Mouse (Mus musculus) lung, adult 18-20 months (tissue): Measurements from ENCODE around the gene Unk.

ENCODE experiments used
- DNase-seq, 2 experiments: peaks; one replicate each; pipeline ENCODE4 v3.0.0; 2022; ENCODE audit warnings: mixed read lengths in 2 of 2

Unk gene

GRCm38 (mm10) chr11:116064187-116064867 lies 34.2 kb downstream of the Unk start:
- no peak for DNase-seq

GRCm38 (mm10) chr11:116065345-116065744 lies 35.2 kb downstream of the Unk start:
- no peak for DNase-seq

DNA sequence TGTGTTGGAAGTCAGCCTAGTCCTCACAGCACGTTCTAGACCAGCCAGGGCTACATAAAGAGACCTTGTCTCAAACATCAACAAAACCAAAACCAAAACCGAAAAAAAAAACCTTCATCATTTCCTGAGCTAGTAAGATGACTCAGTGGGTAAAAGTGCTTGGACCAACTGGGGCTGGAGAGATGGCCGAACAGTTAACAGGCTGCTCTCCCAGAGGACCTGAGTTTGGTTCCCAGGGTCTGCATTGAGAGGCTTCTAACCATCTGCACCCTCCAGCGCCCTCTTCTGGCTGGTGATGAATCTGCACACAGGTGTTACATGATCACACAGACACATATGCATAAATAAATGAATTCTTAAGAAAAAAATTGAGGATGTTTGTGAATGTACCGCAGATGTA lies 41.4 kb downstream of the Unk start:
- DNase-seq, result no peak

DNA sequence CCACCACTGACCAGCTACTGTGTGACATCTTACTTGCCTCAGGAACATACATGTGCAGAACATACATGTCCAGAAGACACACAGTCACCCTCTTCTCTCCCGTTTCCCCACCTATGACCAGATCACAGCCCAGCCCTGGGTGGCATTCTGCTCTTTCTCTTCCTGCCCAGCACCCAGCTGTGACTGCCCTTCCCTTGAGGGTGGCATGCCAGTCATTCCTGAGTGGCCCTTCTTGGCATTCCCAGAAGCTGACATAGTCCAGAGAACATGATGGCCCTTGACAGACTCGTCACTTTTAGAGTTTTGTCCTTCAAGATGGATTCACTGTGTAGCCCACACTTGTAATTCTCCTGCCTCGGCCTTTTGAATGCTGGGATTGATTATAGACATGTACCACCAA lies 42.5 kb downstream of the Unk start:
- peak; percentile 76 to 82 for DNase-seq

GRCm38 (mm10) chr11:116074436-116074991 lies 44.4 kb downstream of the Unk start:
- DNase-seq, result no peak

DNA sequence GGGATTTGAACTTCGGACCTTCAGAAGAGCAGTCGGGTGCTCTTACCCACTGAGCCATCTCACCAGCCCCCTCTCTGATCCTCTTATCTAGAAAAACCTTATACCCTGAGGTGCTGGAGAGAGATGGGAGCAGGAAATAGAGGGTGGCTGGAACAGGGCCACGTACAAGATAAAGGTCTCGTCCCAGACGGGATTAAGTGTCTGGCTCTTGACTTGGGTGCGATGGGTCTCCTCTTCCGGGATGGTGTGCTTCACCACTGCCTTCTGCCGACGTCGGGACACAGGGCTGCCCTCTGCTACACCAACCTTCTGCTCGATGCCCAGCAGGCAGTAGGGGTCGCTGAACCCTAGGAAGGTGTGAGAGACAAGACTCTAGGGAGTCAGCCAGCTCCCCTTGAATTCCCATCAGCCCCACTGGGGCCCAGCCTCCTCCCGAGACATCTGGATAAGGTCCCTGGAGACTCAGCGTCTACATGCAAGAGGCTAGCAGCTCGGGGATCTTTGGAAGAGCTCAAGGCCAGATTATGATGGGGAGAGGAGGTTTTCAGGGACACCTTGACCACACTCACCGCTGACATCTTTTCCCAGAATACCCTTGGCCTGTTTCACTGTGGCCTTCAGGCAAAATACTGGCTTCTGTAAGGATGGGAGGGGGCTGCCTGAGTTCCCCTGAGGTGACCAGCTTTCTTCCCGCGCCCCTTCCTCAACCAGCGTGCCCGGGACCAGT lies 45.6 kb downstream of the Unk start:
- no peak for DNase-seq

DNA sequence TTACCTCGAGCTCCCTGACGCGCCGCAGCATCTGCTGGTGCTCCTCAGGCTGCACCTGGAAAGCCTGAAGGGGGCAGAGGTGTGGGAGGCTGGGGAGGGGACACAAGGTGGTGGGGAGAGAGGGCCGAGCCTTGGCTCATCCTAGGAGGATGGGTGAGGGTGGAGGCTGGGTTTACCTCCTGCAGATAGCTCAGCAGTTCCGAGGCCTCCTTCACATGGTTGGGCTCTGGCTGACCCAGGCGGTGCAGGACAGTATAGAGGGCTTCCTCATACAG lies 46.1 kb downstream of the Unk start:
- no peak for DNase-seq

- no peak for DNase-seq
Observed at GRCm38 (mm10) chr11:116076836-116077235, 46.7 kb downstream of the Unk start.

DNA sequence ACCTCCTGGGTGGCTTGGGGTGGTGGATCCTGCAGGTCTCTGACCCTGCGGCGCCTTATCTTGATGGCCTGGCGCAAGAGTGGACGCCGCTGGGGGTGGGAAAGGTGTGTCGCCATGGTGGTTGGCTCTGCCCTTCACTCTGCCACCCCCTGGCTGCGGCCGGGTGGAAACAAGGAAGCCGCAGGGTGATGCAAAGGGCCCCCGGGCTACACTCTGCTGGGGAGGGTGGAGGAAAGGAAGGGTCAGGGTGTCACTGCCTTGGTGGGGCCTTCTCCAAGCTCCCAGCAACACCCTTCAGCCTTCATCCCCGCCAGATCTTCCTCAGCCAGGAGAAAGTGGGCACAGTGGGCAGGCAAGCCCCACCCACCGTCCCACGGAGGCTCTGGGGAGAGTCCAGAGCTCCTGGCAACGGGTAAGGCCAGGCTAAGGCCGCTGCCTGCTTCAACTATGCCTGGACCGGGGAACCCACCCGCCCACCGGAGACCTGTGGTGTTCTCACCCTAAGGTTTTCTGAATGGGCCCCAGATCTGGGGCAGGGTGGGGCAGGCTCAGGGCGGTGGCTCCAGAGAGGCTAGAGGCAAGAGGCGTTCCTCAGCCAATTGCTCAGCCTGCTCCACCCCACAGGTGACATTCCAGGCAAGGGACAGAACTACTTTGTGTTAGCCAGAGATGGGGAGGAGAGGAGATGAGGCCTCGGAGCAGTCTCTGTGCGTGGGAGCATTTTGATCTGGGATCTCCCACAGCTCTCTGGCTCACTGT lies 47.5 kb downstream of the Unk start, which contains the start of gene Unc13d:
Gene Unc13d (minus strand): TSS at position 516 of the 759 bp plus-strand sequence.
- peak; percentile 84 to 90 for DNase-seq

- DNase-seq, result peak; percentile 80 to 84
Observed at GRCm38 (mm10) chr11:116078221-116078620, 48.1 kb downstream of the Unk start.

DNA sequence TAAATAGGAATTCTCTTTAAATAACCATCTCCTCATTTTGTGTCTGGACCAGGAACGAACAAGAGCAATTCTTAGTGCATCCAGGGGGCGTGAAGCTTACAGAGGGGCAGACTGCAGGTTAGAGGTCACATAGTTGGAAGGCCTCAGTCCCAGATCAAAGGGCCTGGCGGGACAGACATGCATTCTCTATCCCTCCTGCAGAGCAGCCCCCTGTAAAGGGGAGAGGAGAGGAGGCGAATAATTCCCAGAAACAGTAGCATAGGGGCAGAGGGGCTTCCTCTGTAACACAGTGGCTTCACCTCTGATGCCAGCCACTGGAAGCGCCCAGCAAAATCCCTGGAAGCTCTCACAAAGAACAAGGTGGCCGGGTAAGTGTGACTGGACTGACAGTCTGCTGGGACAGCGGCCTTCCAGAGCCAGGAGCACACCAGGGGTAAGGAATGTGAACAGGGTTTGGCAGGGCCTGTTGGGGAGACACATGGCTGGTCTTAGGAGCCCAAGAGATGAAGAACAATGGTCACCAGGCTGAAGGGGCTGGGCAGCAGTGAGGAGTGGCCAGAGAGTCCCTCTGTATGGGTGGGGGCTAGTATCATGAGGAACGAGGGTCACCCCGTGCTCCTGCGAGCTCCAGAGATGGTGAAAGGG lies 48.7 kb downstream of the Unk start:
- no peak for DNase-seq

DNA sequence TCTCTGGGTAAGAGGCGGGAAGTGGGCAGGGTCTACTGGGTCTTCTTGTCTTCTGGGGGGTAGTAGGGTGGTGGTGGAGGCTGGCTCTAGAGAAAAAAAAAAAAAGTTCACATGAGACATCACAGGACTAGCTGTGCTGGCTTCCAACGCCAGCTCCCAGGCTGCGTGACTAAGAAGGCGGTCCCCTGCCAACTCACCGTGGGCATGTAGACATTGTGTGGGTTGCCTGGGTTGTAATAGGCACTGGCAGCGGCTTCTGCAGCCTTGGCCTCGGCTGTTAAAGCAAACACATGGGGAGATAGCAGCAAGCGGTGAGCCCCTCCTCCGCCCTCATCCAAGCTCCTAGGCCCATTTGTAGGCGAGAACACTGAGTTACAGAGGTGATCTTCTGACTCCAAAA lies 49.4 kb downstream of the Unk start:
- no peak for DNase-seq

DNA sequence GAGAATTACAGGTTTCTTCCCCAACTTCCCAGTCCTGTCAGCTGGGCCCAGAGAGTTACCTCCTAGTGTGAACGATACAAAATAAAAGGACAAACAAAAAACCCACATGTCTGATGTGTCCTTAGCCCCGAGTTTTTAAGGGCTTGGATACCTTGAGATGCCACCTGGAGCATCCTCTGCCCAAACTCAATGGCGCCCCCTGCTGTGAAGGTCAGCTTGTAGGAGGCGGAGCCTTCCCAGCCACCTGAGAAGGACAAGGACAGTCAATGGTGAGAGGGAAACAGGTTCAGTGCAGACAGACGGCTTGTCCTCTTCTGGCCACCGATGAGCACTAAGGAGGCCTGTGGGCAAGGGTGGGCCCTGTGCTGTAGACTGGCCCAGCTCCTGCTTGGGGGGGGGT lies 51.0 kb downstream of the Unk start:
- DNase-seq, result peak; percentile 67 to 79

DNA sequence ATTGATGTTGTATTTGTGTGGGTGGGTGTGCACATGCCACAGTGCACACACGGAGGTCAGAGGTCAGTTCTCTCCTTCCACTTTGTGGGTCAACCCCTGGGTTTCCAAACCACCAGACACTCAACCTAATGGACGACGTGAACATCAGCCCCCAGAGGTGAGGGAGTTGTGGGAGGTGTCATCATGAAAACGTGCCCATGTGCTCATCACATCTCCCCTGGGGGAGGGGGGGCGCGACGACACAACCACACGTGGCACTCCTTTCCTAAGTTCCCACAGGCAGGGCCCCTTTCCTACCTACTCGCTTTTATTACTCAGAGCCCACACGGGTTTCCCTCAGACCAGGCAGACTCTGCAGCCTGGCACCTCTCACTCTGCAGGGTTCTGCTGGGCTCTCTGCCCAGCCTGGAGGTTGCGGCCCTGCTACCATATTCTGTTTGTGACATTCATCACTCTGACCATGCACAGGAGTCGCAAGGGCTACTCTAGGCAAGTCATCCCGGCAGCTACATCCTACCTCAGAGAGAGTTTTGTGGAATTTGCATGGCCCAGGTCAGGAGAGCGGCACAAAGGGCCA lies 53.1 kb downstream of the Unk start:
- DNase-seq, result no peak

DNA sequence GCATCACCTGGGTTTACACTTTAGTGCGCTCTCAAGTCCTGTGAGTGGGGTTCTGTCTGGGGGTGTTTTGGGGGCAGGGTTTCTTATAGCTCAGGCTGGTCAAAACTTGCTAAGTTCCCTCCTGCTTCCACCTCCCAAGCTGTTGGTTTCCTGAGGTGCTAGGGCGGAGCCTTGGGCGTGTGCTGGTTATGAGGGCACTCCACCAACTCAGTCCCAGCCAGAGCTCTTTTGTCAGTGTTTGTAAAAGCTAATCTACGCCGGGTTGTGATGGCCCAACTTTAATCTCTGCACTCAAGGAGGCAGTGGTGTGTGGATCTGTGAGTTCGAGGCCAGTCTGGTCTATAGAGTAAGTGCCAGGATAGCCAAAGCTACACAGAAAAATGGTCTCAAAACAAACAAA lies 54.0 kb downstream of the Unk start:
- DNase-seq, result peak in 1 of 2 experiments; percentile 50

GRCm38 (mm10) chr11:116086258-116087193 lies 56.4 kb downstream of the Unk start, which contains the start of gene Wbp2:
Gene Wbp2 (minus strand): TSS chr11:116086995.
- peak; percentile 99 for DNase-seq

- DNase-seq, result peak; percentile 90 to 92
Observed at GRCm38 (mm10) chr11:116087194-116088130, 57.3 kb downstream of the Unk start.

- no peak for DNase-seq
Observed at GRCm38 (mm10) chr11:116088188-116088587, 58.1 kb downstream of the Unk start.

- DNase-seq, result peak; percentile 50 to 68
Observed at GRCm38 (mm10) chr11:116088741-116089394, 58.7 kb downstream of the Unk start.

DNA sequence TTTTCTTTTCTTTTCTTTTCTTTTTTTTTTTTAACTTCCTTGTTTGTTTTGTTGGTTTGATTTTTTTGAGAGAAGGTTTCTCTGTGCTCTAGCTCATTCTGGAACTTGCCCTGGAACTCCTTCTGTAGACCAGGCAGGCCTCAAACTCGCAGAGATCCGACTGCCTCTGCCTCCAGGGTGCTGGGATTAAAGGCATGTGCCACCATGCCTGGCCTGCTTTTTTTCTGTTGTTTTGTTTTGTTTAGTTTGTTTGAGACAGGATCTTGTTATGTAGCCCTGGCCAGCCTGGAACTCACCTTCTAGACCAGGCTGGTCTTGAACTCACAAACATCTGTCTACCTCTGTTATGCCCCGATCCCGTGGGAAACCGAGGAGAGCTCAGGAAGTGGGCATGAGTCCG lies 59.4 kb downstream of the Unk start:
- no peak for DNase-seq
